Mouse (Mus musculus) monocyte, adult 2 months (primary cell): ENCODE data around the gene Gm6904.
"Not testable (repeated sequence)": the region's sequence is repeated elsewhere in the genome, so short reads cannot be mapped to it uniquely, and the experiment has no call there.

Experiments
- DNase-seq, 2 experiments: peaks; one replicate each; pipeline ENCODE4 v3.0.0; 2022; ENCODE audit warnings: low spot score in 2 of 2, low read depth in 1 of 2

Gene Gm6904

GRCm38 (mm10) chr14:59260056-59260455 is at the start of gene Gm6904:
Gene Gm6904 (minus strand): TSS chr14:59260216.
- peak; percentile 41 to 48 for DNase-seq

GRCm38 (mm10) chr14:59297391-59297790 is 37.4 kb upstream of the Gm6904 start, which contains the start of gene Phf11a:
Gene Phf11a (minus strand): TSS chr14:59297522.
- DNase-seq: peak in 1 of 2 experiments; percentile 40

- not testable (repeated sequence) for DNase-seq
These were observed 31.8 kb upstream of the Gm6904 start for GRCm38 (mm10) chr14:59291769-59292168.

GRCm38 (mm10) chr14:59274961-59275360 is 14.9 kb upstream of the Gm6904 start:
- not testable (repeated sequence) for DNase-seq

GRCm38 (mm10) chr14:59255861-59256260 is 4.2 kb downstream of the Gm6904 start:
- not testable (repeated sequence) for DNase-seq

- not testable (repeated sequence) for DNase-seq
These were observed 9.7 kb downstream of the Gm6904 start for GRCm38 (mm10) chr14:59250350-59250749.

GRCm38 (mm10) chr14:59233635-59234034 is 26.4 kb downstream of the Gm6904 start:
- no peak for DNase-seq

- DNase-seq: no peak
These were observed 28.0 kb downstream of the Gm6904 start for GRCm38 (mm10) chr14:59232003-59232402.

- no peak for DNase-seq
These were observed 29.6 kb downstream of the Gm6904 start for GRCm38 (mm10) chr14:59230331-59230966.

- no peak for DNase-seq
These were observed 30.2 kb downstream of the Gm6904 start for GRCm38 (mm10) chr14:59229822-59230221.

GRCm38 (mm10) chr14:59226240-59226639 is 33.8 kb downstream of the Gm6904 start:
- no peak for DNase-seq

GRCm38 (mm10) chr14:59219241-59219640 is 40.8 kb downstream of the Gm6904 start:
- DNase-seq: no peak

- no peak for DNase-seq
These were observed 50.2 kb downstream of the Gm6904 start for GRCm38 (mm10) chr14:59209816-59210215.

GRCm38 (mm10) chr14:59209003-59209402 is 51.0 kb downstream of the Gm6904 start:
- no peak for DNase-seq

GRCm38 (mm10) chr14:59205976-59206583 is 53.9 kb downstream of the Gm6904 start:
- DNase-seq: no peak

- DNase-seq: no peak
These were observed 54.6 kb downstream of the Gm6904 start for GRCm38 (mm10) chr14:59205461-59205860.

- no peak for DNase-seq
These were observed 58.3 kb downstream of the Gm6904 start for GRCm38 (mm10) chr14:59201604-59202215.

GRCm38 (mm10) chr14:59200711-59201603 is 59.1 kb downstream of the Gm6904 start, which contains the start of gene Rcbtb1:
Gene Rcbtb1 (plus strand): TSS chr14:59201209.
- peak; percentile 66 to 82 for DNase-seq
